Mouse (Mus musculus) hindbrain, postnatal 0 days (tissue): ENCODE measurements around the gene Fam122a. TPM values are rescaled to one million over a fixed set of nuclear protein-coding genes. Genes with fewer than 3 reads are reported as not detected.

ENCODE experiments used
- ATAC-seq: fragments of 200-750 bp; cut with Nextera tagmentation; 2 replicates; pipeline ENCODE4 v1.8.0; 2017; ENCODE audit warnings: mild to moderate bottlenecking, moderate TSS enrichment, moderate library complexity
- DNase-seq: peaks from one replicate; pipeline ENCODE4 v3.0.0-alpha.2; 2015; ENCODE audit warnings: low spot score
- H3K27ac ChIP-seq: fragments of 300-500 bp; sonication (generic); 2 replicates; pipeline ENCODE4 v1.5.1; 2014; ENCODE audit warnings: mild to moderate bottlenecking
- H3K27me3 ChIP-seq: fragments of 300-500 bp; sonication (generic); 2 replicates; pipeline ENCODE4 v1.6.1; 2014; ENCODE audit warnings: low read length, mixed read lengths; ENCODE audit not compliant: insufficient read depth
- H3K36me3 ChIP-seq: fragments of 300-500 bp; sonication (generic); 2 replicates; pipeline ENCODE4 v1.6.1; 2014; ENCODE audit warnings: low read length, mixed read lengths; ENCODE audit not compliant: insufficient read depth
- H3K4me1 ChIP-seq: fragments of 300-500 bp; sonication (generic); 2 replicates; pipeline ENCODE4 v1.6.1; 2014; ENCODE audit warnings: antibody characterized with exemption, low read length, mixed read lengths; ENCODE audit not compliant: insufficient read depth
- H3K4me2 ChIP-seq: fragments of 300-500 bp; sonication (generic); 2 replicates; pipeline ENCODE4 v1.6.1; 2014; ENCODE audit warnings: low read depth, mild to moderate bottlenecking, low read length, moderate library complexity, mixed read lengths
- H3K4me3 ChIP-seq: fragments of 300-500 bp; sonication (generic); 2 replicates; pipeline ENCODE4 v1.5.1; 2014; ENCODE audit warnings: low read length
- H3K9ac ChIP-seq: fragments of 300-500 bp; sonication (generic); replicated peaks from 2 replicates; pipeline ENCODE4 v1.6.1; 2014; ENCODE audit warnings: mild to moderate bottlenecking, low read length, moderate library complexity, mixed read lengths
- H3K9me3 ChIP-seq: fragments of 300-500 bp; sonication (generic); 2 replicates; pipeline ENCODE4 v1.6.1; 2016; ENCODE audit warnings: low read length, mixed read lengths
- CTCF ChIP-seq: IDR thresholded peaks from 2 replicates; pipeline ENCODE4 v1.5.1; 2016; ENCODE audit warnings: antibody characterized with exemption, control low read depth, low read depth
- WGBS: fragments of 180-500 bp; shearing (Covaris S2); extraction: QIAGEN DNeasy Blood & Tissue Kit; methylation state at CpG from one replicate; pipeline ENCODE4 v1.1.7; 2014; 5-methylcytosine and 5-hydroxymethylcytosine counted together
- polyA plus RNA-seq: library from polyadenylated mRNA; unstranded; fragments of >200 nt; fragmentation: Nextera tagmentation; extraction: Ambion mirVana; gene quantifications from 2 replicates; pipeline ENCODE4 v1.2.1, GENCODE M21; 2015
- total RNA-seq: library from RNA; depleted of rRNA; stranded (reverse); fragments of >200 nt; gene quantifications from 2 replicates; pipeline ENCODE4 v1.2.3, GENCODE M21; 2014; rRNA removed

The Fam122a gene
- total and polyA plus RNA-seq, 2 experiments from 2014 or later, result 17.0 to 59.0 TPM

DNA sequence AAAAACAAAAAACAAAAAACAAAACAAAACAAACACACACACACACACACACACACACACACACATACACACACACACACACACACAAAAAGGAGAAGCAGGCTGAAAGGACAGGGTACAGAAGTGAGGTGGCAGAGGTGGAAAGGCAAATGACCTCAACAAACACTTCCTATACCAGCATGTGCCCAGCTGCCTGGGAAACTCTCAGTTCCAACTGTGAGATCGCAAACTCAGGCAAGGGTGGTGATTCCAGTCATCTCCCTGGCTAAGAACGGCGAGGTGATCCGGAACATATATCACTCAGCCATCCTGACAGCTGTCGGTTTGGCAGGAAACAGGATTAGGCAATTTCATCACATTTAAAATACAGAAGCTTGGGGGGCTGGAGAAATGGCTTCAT lies 44.7 kb downstream of the Fam122a start:
- no peak overlapping the region for H3K27ac ChIP-seq
- H3K9me3 ChIP-seq, result no peaks in the 10 kb centered on the region
- H3K4me3 ChIP-seq, result no peak overlapping the region
- DNase-seq (no peak), ATAC-seq (no peak)
- no peak for TF ChIP-seq CTCF
- H3K36me3 ChIP-seq, result no peaks in the 10 kb centered on the region
- H3K27me3 ChIP-seq, result no peaks in the 10 kb centered on the region
- no peaks in the 10 kb centered on the region for H3K4me1 ChIP-seq
- H3K4me2 ChIP-seq, result no peak overlapping the region
- 76% methylated on average over 5 of the region's 5 CpGs for WGBS
- H3K9ac ChIP-seq, result no peak overlapping the region

DNA sequence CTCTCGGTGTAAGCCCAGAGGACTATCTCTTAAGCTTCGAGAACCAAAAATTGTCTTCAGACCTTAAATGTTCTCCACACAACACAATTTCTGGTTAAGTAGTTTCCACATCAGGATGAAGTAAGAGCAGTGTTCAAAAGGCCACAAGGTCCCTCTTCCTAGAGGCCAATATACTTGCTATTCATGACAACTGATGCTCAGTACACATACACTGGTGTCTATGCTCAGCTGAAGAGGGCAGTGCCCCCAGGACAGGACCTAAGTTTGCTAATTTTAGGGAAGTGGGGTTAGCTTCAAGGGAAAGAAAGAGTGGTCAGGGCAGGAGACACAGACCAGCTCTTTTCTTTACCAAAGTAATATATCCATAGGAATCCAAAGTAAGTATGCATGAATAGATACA lies 45.8 kb downstream of the Fam122a start:
- Histone ChIP-seq H3K9me3 (no peaks in the 10 kb centered on the region), H3K36me3 (no peaks in the 10 kb centered on the region), H3K9ac (no peak overlapping the region), H3K4me2 (no peak overlapping the region), H3K4me1 (no peaks in the 10 kb centered on the region), H3K4me3 (no peak overlapping the region), H3K27me3 (no peaks in the 10 kb centered on the region), H3K27ac (no peak overlapping the region)
- WGBS, result 96% methylated on average over 2 of the region's 2 CpGs
- ATAC-seq (no peak), DNase-seq (no peak)
- TF ChIP-seq CTCF, result no peak

DNA sequence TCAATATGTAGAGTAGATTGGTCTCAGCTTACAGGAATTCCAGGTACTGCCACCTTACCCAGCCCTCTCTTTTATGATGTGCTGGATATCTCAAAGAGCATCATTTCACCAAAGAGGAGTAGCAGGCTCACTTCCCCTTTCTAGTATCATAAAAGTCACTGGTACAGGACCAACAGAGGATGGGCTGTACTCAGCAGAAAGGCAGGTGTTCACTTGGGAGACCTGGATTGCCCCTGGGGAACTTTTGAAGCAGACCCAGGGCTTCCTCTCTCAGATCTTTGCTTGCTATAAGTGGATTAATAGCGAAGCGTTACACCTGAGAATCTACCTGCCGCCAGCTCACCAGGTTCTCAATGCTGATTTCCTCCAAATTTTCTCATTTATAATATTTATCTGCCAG lies 49.1 kb downstream of the Fam122a start:
- H3K4me3 ChIP-seq, result no peak overlapping the region
- H3K9ac ChIP-seq, result no peak overlapping the region
- TF ChIP-seq CTCF, result no peak
- 92% methylated on average over 3 of the region's 3 CpGs for WGBS
- no peaks in the 10 kb centered on the region for H3K36me3 ChIP-seq
- H3K4me2 ChIP-seq, result no peak overlapping the region
- no peaks in the 10 kb centered on the region for H3K4me1 ChIP-seq
- no peak overlapping the region for H3K27ac ChIP-seq
- H3K9me3 ChIP-seq, result no peaks in the 10 kb centered on the region
- H3K27me3 ChIP-seq, result no peaks in the 10 kb centered on the region
- DNase-seq (no peak), ATAC-seq (no peak)

DNA sequence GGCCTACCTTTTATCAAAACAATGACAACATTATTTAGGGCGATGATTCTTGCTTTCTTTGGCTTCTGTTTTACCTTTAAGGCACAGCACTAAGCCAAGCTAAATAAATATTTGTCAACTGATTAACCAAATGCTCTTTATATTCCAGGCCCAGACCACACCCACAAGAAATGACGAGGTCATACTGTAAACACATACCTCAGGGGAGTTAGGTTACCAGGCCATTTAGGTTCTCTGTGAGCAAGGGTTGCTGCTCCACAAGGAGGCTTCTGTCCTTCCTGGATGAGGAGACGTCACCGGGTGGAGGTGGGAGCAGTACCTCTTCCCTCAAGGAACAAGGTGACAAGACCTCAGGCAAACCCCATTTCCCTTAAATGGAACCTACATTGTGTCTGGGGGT lies 49.9 kb downstream of the Fam122a start:
- no peak overlapping the region for H3K4me3 ChIP-seq
- H3K9me3 ChIP-seq, result no peaks in the 10 kb centered on the region
- H3K36me3 ChIP-seq, result no peaks in the 10 kb centered on the region
- H3K27me3 ChIP-seq, result no peaks in the 10 kb centered on the region
- no peak for TF ChIP-seq CTCF
- H3K27ac ChIP-seq, result no peak overlapping the region
- H3K4me2 ChIP-seq, result no peak overlapping the region
- WGBS, result 78% methylated on average over 4 of the region's 4 CpGs
- no peaks in the 10 kb centered on the region for H3K4me1 ChIP-seq
- DNase-seq (no peak), ATAC-seq (no peak)
- no peak overlapping the region for H3K9ac ChIP-seq

DNA sequence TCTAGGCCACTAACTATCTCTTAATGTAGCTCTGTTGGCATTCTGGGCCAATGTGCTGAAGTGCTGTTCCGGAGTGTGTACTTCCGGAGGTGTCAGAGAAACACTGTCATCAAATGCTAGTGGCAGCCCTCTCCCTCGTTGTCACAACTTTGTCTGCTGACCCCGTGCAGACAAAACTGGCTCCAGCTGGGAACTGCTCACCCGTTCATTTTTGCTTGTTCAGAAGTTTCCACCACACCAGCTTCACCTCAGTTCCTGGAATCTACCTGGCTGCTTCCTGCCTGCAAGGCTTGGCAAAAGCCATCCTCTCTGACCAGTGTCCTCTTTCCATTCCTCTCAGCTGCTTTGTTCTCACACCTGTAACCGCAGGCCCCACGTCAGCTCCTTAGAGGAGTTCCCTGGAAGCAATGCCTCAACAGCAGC lies 50.4 kb downstream of the Fam122a start:
- Histone ChIP-seq H3K9me3 (no peaks in the 10 kb centered on the region), H3K4me3 (no peak overlapping the region), H3K36me3 (no peaks in the 10 kb centered on the region), H3K27ac (no peak overlapping the region), H3K4me1 (no peaks in the 10 kb centered on the region), H3K27me3 (no peaks in the 10 kb centered on the region), H3K9ac (no peak overlapping the region), H3K4me2 (no peak overlapping the region)
- DNase-seq, result no peak
- 81% methylated on average over 7 of the region's 7 CpGs for WGBS
- no peak for TF ChIP-seq CTCF
- ATAC-seq, result no peak

Other genes with a start within 250 kb of the Fam122a start
- 28.5 and 30.4 TPM in 2 replicates for gene Fxn, start 196.8 kb downstream of the Fam122a start, total RNA-seq
- 43.8 and 47.7 TPM in 2 replicates for gene Fxn, start 196.8 kb downstream of the Fam122a start, polyA plus RNA-seq
- gene Pip5k1b, start 78.5 kb upstream of the Fam122a start, total RNA-seq, result 2.0 and 4.0 TPM in 2 replicates
- gene Pip5k1b, start 78.5 kb upstream of the Fam122a start, polyA plus RNA-seq, result 2.2 and 2.3 TPM in 2 replicates
- gene Tmem252, start 196.7 kb upstream of the Fam122a start, total RNA-seq, result 0.42 and 0.72 TPM in 2 replicates
- 1.9 and 2.0 TPM in 2 replicates for gene Tmem252, start 196.7 kb upstream of the Fam122a start, polyA plus RNA-seq